Mouse (Mus musculus) left cerebral cortex, postnatal 25 days (tissue): ENCODE results near the gene Fbxw22. TPM values are rescaled to one million over a fixed set of nuclear protein-coding genes. Genes with fewer than 3 reads are reported as not detected.
"Not testable (repeated sequence)": the region's sequence is repeated elsewhere in the genome, so short reads cannot be mapped to it uniquely, and the experiment has no call there.

Experiments used
- DNase-seq, 2 experiments: peaks; one replicate each; pipeline ENCODE4 v3.0.0; 2022; ENCODE audit warnings: low spot score in 2 of 2, mixed read lengths in 1 of 2
- intact Hi-C: fragments of 180-260 bp; cut with DNase I; formaldehyde crosslinking; loops from one replicate; pipeline ENCODE4 v1.15.1; 2025
- total RNA-seq, 2 experiments: library from RNA; stranded (reverse); gene quantifications; 2 replicates each; pipeline ENCODE4 v1.2.3; 2021

Gene Fbxw22
- total RNA-seq: not detected

GRCm38 (mm10) chr9:109404196-109404595 is at the start of gene Fbxw22:
Fbxw22 (minus strand) TSS chr9:109404296.
- intact Hi-C loops, DNase-seq: not testable (repeated sequence)

GRCm38 (mm10) chr9:109449040-109449439 is 44.9 kb upstream of the Fbxw22 start, which contains the start of gene Fbxw16:
Fbxw16 (minus strand) TSS chr9:109449140.
- intact Hi-C loops: no loop called here
- DNase-seq: no peak

- no peak for DNase-seq
- intact Hi-C loops: no loop called here
Measured at GRCm38 (mm10) chr9:109432956-109433355, 28.9 kb upstream of the Fbxw22 start.

DNA sequence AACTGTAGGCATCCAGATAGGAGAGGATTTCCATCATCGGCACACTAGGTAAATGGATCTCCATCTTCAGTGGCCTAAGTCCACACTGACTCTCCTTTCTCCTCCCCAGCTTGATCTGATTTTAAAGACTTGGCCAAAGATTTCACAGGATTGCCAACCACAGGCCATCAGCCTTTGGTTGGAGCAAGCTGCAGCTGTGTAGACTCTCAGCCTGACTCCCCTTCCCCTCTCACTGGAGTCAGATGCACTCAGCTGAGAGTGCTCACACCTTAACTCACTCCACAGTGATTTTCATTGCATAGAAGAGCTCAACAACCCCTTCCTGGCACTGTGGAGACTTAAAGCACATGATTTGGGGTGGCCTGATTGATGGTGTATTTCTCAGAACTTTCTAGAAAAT is 64.5 kb downstream of the Fbxw22 start, which contains the start of gene Fbxw28:
TSS of gene Fbxw28 (minus strand) at position 101 of the 400 bp plus-strand sequence.
- DNase-seq, intact Hi-C loops: not testable (repeated sequence)

Other genes starting within 250 kb of the Fbxw22 start
- not detected for gene Fbxw21, start 242.3 kb downstream of the Fbxw22 start, total RNA-seq
- gene Fbxw13, start 208.3 kb downstream of the Fbxw22 start, total RNA-seq: not detected
- gene Fbxw20, start 169.5 kb downstream of the Fbxw22 start, total RNA-seq: not detected
- not detected for gene Fbxw14, start 116.6 kb downstream of the Fbxw22 start, total RNA-seq
- not detected for gene Fbxw28, start 64.6 kb downstream of the Fbxw22 start, total RNA-seq
- gene Fbxw16, start 44.8 kb upstream of the Fbxw22 start, total RNA-seq: not detected
- gene Fbxw19, start 91.6 kb upstream of the Fbxw22 start, total RNA-seq: not detected
- not detected for gene Fbxw15, start 164.0 kb upstream of the Fbxw22 start, total RNA-seq
- not detected for gene Fbxw24, start 221.8 kb upstream of the Fbxw22 start, total RNA-seq